Mouse (Mus musculus) myocyte (in vitro differentiated cells): Measurements from ENCODE around the gene Sipa1l2.

Experiments used
- CEBPB ChIP-seq: IDR thresholded peaks from 2 replicates; pipeline ENCODE4 v1.6.1; 2011; ENCODE audit warnings: mild to moderate bottlenecking, moderate library complexity; ENCODE audit not compliant: poor library complexity, insufficient read depth, severe bottlenecking
- E2F4 ChIP-seq: IDR thresholded peaks from one replicate; pipeline ENCODE4 v1.6.1; 2011; ENCODE audit warnings: mild to moderate bottlenecking, control low read depth, moderate library complexity; ENCODE audit not compliant: insufficient read depth
- MAX ChIP-seq: IDR thresholded peaks from one replicate; pipeline ENCODE4 v1.6.1; 2011; ENCODE audit warnings: low read depth, mild to moderate bottlenecking, control low read depth
- MYOG ChIP-seq, 3 experiments: IDR thresholded peaks; one replicate each; pipeline ENCODE4 v1.6.1; 2011; ENCODE audit warnings: control low read depth in 2 of 3, low read depth in 2 of 3, mild to moderate bottlenecking in 2 of 3; ENCODE audit not compliant: insufficient read length in 2 of 3, control insufficient read depth in 1 of 3, insufficient read depth in 1 of 3
- POLR2A ChIP-seq: IDR thresholded peaks from one replicate; pipeline ENCODE4 v1.6.1; 2011; ENCODE audit warnings: low read depth, mild to moderate bottlenecking, control low read depth, moderate library complexity; ENCODE audit not compliant: insufficient read length
- POLR2AphosphoS2 ChIP-seq: IDR thresholded peaks from one replicate; pipeline ENCODE4 v1.6.1; 2011; ENCODE audit warnings: low read depth, control low read depth; ENCODE audit not compliant: insufficient read length
- REST ChIP-seq: IDR thresholded peaks from one replicate; pipeline ENCODE4 v1.6.1; 2011; ENCODE audit warnings: mild to moderate bottlenecking, control low read depth, moderate library complexity; ENCODE audit not compliant: insufficient read depth, insufficient read length
- TCF12 ChIP-seq: IDR thresholded peaks from one replicate; pipeline ENCODE4 v1.6.1; 2011; ENCODE audit warnings: mild to moderate bottlenecking, control low read depth; ENCODE audit not compliant: poor library complexity, insufficient read depth, severe bottlenecking
- TCF3 ChIP-seq: IDR thresholded peaks from one replicate; pipeline ENCODE4 v1.6.1; 2011; ENCODE audit warnings: low read depth, control low read depth; ENCODE audit not compliant: insufficient read length
- USF1 ChIP-seq: IDR thresholded peaks from one replicate; pipeline ENCODE4 v1.6.1; 2011; ENCODE audit warnings: low read depth, mild to moderate bottlenecking, control low read depth, moderate library complexity

- no peak for TF ChIP-seq USF1
- TF ChIP-seq REST, result no peak
- TF ChIP-seq E2F4, result no peak
- TF ChIP-seq POLR2A, result no peak
- no peak for TF ChIP-seq POLR2AphosphoS2
- TF ChIP-seq MYOG (IDR thresholded peaks at IDR 0.05; ENCODE audit: control insufficient read depth in 1 of 3, insufficient read depth in 1 of 3, insufficient read length in 2 of 3, low read depth in 2 of 3), result no peak
- TF ChIP-seq TCF12, result no peak
- TF ChIP-seq MAX, result no peak
- no peak for TF ChIP-seq TCF3
- no peak for TF ChIP-seq CEBPB
Measured at GRCm38 (mm10) chr8:125377704-125378103, 191.9 kb downstream of the Sipa1l2 start.
